Mouse (Mus musculus): ENCODE measurements at regions not wholly inside any gene's neighbourhood (a gene's known extent, or its start where the extent isn't known, plus 50 kb on each side); places are given as distances from the start of the nearest gene placed in this dataset.
"Not testable (repeated sequence)": the region's sequence is repeated elsewhere in the genome, so short reads cannot be mapped to it uniquely, and the experiment has no call there.

DNA sequence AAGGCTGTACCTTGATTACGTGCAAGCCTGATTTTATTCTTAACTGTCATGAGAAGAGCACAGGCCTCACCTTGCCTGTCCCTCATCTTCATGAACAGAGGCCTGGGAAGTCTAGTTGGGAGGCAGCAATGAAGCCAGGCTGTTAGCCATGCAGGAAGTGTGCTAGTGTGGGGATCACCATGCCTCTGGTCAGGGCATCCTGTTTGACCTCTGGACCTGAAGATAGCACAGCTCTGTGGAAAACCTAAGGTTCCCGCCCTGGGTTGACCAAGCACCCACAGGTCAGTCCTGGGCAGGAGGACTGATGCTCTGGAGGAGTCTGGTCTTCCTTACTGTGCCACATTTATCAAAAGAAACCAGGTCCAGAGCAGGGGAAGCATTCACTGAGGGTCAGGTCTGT lies 157.6 kb downstream of the Gm906 start:
- DNase-seq (ENCODE audit: low read depth, low spot score) = no peak

DNA sequence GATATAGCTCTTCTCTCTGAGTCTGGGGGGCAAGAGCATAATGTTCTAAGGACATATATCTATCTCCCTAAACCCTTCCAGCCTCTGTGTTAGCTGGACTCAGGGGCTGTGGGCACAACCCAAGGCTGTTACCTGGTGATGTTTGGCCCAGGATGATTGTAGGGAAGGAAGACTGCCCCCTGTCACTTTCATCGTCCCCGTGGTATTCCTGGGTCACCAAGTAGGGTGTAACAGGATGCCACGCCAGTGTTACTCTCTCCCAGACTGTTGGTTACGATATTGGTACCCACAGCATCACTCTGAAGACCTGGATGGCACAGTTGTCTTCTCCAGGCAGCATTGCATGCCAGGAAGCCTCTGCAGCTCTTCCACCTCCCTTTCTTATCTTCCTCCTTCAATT lies 185.3 kb downstream of the Gm906 start:
- no peak for DNase-seq (ENCODE audit: low read depth, low spot score)

DNA sequence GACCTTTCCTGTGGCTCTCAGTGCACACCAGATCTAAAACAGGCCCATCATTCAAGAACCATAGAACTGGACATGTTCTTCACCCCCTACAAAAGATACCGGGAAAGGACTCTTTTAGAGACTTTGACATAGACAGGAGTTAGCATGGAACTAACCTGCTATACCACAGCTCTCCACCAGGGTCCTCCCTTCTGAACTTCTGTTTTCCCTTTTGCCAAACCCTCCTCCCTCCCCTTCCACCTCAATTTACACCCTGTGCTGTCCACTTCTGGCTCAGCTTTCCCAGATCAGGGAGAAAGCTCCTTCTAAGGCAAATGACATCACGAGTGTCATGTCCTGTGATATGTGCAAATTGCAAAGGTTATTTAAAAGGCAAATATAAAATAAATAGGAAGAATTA lies 185.7 kb downstream of the Gm906 start:
- peak; percentile 3 for DNase-seq (ENCODE audit: low read depth, low spot score)

DNA sequence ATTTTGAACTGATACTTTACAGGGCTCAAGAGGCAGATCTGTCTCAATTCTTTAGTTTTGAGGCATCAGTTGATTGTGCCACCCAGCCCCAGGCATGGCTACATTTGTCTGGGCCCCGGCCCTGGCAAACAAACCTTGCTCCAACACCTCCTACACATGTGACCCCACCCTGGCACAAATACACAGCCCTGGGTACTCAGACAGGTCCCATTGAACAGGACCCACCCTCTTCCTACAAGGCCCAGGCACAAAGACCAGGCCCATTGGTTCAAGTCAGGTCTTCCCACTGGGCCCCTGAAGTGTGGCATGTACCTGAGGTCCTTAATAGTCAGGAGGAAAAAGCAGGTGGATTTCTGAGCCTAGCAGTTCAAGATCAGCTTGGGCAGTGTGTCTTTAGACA lies 190.4 kb downstream of the Gm906 start:
- DNase-seq (ENCODE audit: low read depth, low spot score) = not testable (repeated sequence)

DNA sequence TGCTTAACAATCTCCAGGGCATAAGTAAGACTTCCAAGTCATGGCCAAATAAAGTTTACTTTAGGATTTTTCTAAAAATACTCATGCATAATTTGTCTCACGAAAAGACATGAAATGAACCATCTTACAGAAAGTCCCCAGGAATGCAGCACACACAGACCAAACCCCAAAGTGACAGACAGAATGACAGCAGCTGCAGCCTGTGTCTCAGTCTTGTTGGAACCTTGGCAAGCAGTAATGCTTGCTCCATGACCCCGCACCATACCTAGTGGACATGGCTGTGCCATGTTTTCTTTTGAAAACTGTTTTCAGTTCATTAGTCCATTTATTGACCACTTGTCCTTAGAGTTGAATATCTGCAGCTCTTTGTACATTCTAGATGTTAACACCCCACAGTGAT lies 191.1 kb downstream of the Gm906 start:
- not testable (repeated sequence) for DNase-seq (ENCODE audit: low read depth, low spot score)

DNA sequence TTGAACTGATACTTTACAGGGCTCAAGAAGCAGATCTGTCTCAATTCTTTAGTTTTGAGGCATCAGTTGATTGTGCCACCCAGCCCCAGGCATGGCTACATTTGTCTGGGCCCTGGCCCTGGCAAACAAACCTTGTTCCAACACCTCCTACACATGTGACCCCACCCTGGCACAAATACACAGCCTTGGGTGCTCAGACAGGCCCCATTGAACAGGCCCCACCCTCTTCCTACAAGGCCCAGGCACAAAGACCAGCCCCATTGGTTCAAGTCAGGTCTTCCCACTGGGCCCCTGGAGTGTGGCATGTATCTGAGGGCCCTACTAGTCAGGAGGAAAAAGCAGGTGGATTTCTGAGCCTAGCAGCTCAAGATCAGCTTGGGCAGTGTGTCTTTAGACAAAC lies 198.4 kb downstream of the Gm906 start:
- DNase-seq (ENCODE audit: low read depth, low spot score) = not testable (repeated sequence)

DNA sequence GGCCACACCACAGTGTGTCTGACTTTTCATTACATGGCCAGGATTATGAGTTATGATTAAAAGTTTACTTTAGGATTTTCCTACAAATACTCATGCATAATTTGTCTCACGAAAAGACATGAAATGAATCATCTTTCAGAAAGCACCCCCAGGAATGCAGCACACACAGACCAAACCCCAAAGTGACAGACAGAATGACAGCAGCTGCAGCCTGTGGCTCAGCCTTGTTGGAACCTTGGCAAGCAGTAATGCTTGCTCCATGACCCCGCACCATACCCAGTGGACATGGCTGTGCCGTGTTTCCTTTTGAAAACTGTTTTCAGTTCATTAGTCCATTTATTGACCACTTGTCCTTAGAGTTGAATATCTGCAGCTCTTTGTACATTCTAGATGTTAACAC lies 199.0 kb downstream of the Gm906 start:
- not testable (repeated sequence) for DNase-seq (ENCODE audit: low read depth, low spot score)

DNA sequence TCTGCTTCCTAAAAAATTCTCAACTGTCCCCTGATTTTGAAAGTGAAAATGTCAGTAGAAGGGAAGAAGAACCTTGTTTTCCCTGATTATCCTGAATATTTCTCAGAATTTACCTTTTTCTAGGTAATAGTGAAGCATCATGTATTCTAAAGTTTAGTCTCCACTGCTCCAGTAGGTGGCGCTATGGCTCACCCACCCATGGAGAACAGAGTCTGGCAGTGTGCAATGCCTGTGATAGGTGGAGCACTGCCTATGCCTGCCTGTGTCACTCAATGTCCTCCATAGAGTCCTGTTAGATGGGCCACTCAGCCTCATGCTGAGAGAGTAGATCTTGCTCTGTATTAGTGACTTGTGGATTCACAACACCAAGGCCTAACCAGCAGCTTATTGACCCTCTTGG lies 218.4 kb downstream of the Gm906 start:
- DNase-seq (ENCODE audit: low read depth, low spot score) = peak; percentile 36

DNA sequence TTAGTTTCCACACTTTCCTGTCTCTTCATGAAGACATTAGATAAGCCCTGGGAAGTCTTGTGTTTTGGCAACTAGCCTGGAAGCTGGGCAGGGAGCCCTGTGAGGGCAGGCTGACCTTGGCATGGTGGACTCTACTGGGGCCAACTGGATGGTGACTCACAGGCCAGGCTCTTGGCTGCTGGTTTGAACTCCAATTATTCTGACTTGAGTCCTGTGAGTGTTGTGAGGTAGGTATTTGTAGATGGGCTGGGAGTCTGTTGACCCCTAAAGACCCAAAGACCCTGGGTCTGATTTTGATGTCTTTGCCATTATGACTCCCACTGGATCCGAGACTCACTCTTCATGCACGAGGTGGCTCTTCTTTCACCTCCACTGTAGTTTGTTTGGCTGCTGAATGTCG lies 208.9 kb upstream of the Gm30302 start:
- not testable (repeated sequence) for DNase-seq (ENCODE audit: low read depth, low spot score)

DNA sequence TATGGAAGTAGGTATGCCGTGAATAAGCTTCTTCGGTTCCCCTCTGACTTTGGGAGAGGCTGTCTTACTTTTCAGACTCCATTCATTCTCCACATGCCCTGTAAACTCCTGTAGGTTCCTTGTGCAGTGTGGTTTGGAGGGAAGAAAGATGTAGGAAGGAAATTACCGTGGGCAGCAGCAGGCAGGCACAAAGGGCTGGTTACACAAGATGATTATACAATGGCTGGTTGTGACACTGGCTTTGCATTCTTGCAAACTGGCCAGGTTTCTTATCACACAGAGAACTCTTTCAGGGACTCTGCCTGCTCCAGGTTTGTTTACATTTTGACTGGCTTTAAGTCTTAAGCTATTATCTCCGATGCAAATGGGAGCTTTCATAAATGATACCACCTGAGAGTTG lies 167.3 kb upstream of the Gm30302 start:
- not testable (repeated sequence) for DNase-seq (ENCODE audit: low read depth, low spot score)

DNA sequence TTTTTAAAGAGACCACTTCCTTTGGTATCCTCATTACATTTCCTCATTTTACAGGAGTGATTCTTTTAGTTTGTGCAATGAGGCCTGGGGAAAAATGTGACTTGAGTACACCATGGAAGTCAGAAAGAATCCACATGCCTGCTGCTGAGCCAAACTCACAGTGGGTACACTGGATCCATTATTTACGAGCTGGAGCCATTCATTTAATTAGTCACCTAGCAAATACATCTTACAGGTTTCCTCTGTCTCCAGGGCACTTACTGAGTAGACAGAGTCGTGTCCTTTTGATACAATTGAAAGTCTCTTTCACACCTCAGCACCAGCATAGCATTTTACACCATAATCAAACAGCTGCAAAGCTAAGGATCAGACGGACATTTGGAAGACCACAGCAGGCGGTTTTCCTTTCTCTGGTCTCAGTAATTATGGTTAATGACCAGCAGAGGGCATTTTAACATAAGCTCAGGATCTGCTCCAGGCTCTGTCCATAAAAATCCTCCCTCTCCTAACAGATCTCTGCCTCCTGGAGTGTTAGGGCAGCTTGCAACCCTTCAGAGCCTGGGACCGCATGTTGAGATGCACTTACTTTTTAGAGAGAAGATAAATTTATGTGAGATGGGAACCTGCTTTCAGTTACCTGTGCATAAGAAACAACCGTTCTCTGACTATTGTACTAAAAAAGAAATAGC lies 159.3 kb upstream of the Gm30302 start:
- not testable (repeated sequence) for DNase-seq (ENCODE audit: low read depth, low spot score)

DNA sequence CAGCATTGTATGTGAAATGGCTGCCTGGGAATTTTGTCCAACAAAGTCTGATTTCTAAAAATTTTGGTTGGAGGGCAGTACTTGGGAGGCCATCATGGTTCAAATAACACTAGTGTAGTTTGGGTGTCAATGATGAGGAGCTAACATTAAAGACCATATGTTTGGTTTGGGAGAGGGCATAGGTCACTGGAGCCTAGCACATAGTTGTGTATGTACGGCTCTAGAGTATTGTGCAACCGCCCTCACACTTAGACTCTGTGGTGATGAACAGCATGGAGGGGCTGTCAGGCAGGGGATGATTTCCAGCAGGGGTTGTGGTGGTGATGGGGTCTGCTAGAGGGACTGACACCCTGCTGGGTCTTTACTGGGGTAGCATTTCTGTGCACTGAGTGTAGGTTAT lies 117.0 kb upstream of the Gm30302 start:
- DNase-seq (ENCODE audit: low read depth, low spot score) = no peak
